Mouse (Mus musculus) right cerebral cortex, postnatal 4 days (tissue): ENCODE data around the gene Ess2.

ENCODE experiments used
- DNase-seq: peaks from one replicate; pipeline ENCODE4 v3.0.0-alpha.2; 2022

Gene Ess2

GRCm38 (mm10) chr16:17921325-17922162, 10.4 kb upstream of the Ess2 start:
- DNase-seq, result peak; percentile 98

GRCm38 (mm10) chr16:17920586-17920985, 9.4 kb upstream of the Ess2 start:
- DNase-seq, result no peak

- peak; percentile 26 for DNase-seq
Measured at GRCm38 (mm10) chr16:17914307-17915249, 3.4 kb upstream of the Ess2 start, which contains the start of gene Gsc2. Gsc2 (minus strand) TSS chr16:17915059.

- no peak for DNase-seq
Measured at GRCm38 (mm10) chr16:17898462-17898861, 12.7 kb downstream of the Ess2 start, which contains the start of the genes Dgcr2 and Tssk2. Dgcr2 (minus strand) TSS chr16:17898562. Tssk2 (plus strand) TSS chr16:17898637.

- DNase-seq, result no peak
Measured at GRCm38 (mm10) chr16:17896091-17896490, 15.1 kb downstream of the Ess2 start.

GRCm38 (mm10) chr16:17893923-17894322, 17.2 kb downstream of the Ess2 start, which contains the start of gene Tssk1:
Tssk1 (plus strand) TSS chr16:17894223.
- no peak for DNase-seq

- no peak for DNase-seq
Measured at GRCm38 (mm10) chr16:17892606-17893005, 18.5 kb downstream of the Ess2 start.

GRCm38 (mm10) chr16:17891567-17891959, 19.6 kb downstream of the Ess2 start, which contains the start of gene Gm20518:
Gm20518 (minus strand) TSS chr16:17891671.
- DNase-seq, result peak; percentile 100

GRCm38 (mm10) chr16:17890917-17891566, 20.1 kb downstream of the Ess2 start:
- DNase-seq, result peak; percentile 71

GRCm38 (mm10) chr16:17890342-17890727, 20.8 kb downstream of the Ess2 start:
- no peak for DNase-seq

- DNase-seq, result no peak
Measured at GRCm38 (mm10) chr16:17889689-17890341, 21.3 kb downstream of the Ess2 start.

GRCm38 (mm10) chr16:17884116-17884515, 27.0 kb downstream of the Ess2 start:
- no peak for DNase-seq

- DNase-seq, result no peak
Measured at GRCm38 (mm10) chr16:17882196-17882595, 29.0 kb downstream of the Ess2 start.

GRCm38 (mm10) chr16:17879571-17879970, 31.6 kb downstream of the Ess2 start:
- no peak for DNase-seq

- no peak for DNase-seq
Measured at GRCm38 (mm10) chr16:17876096-17876495, 35.1 kb downstream of the Ess2 start.

GRCm38 (mm10) chr16:17875174-17875573, 36.0 kb downstream of the Ess2 start:
- no peak for DNase-seq

GRCm38 (mm10) chr16:17872995-17873394, 38.2 kb downstream of the Ess2 start:
- no peak for DNase-seq

- no peak for DNase-seq
Measured at GRCm38 (mm10) chr16:17871248-17871647, 39.9 kb downstream of the Ess2 start.

GRCm38 (mm10) chr16:17865770-17866169, 45.4 kb downstream of the Ess2 start:
- DNase-seq, result no peak

GRCm38 (mm10) chr16:17865293-17865692, 45.9 kb downstream of the Ess2 start:
- no peak for DNase-seq

- DNase-seq, result no peak
Measured at GRCm38 (mm10) chr16:17858592-17858991, 52.6 kb downstream of the Ess2 start.

- no peak for DNase-seq
Measured at GRCm38 (mm10) chr16:17857157-17857556, 54.0 kb downstream of the Ess2 start.
